Mouse (Mus musculus) gastrocnemius, adult 2 months (tissue): ENCODE measurements around the gene Med27. TPM values are rescaled to one million over a fixed set of nuclear protein-coding genes. Genes with fewer than 3 reads are reported as not detected.
"Not testable (repeated sequence)": the region's sequence is repeated elsewhere in the genome, so short reads cannot be mapped to it uniquely, and the experiment has no call there.

ENCODE experiments used
- DNase-seq: peaks from one replicate; pipeline ENCODE4 v3.0.0; 2022
- H3K27ac ChIP-seq: fragments of 200-600 bp; 2 replicates; pipeline ENCODE4 v1.8.1; 2022; ENCODE audit warnings: mild to moderate bottlenecking
- H3K4me3 ChIP-seq: fragments of 200-600 bp; 2 replicates; pipeline ENCODE4 v1.8.1; 2022; ENCODE audit warnings: mild to moderate bottlenecking, moderate library complexity
- CTCF ChIP-seq: fragments of 200-600 bp; IDR thresholded peaks from 2 replicates; pipeline ENCODE4 v1.8.1; 2022; ENCODE audit warnings: antibody characterized with exemption, mild to moderate bottlenecking, moderate library complexity
- intact Hi-C: fragments of 180-260 bp; cut with DNase I; formaldehyde crosslinking; loops from one replicate; pipeline ENCODE4 v1.15.1; 2025
- total RNA-seq, 2 experiments: library from RNA; stranded (reverse); gene quantifications; 2 replicates each; pipeline ENCODE4 v1.2.3; 2021

Gene Med27
- total RNA-seq, 2 experiments from 2014 or later = 12.3 to 16.9 TPM

DNA sequence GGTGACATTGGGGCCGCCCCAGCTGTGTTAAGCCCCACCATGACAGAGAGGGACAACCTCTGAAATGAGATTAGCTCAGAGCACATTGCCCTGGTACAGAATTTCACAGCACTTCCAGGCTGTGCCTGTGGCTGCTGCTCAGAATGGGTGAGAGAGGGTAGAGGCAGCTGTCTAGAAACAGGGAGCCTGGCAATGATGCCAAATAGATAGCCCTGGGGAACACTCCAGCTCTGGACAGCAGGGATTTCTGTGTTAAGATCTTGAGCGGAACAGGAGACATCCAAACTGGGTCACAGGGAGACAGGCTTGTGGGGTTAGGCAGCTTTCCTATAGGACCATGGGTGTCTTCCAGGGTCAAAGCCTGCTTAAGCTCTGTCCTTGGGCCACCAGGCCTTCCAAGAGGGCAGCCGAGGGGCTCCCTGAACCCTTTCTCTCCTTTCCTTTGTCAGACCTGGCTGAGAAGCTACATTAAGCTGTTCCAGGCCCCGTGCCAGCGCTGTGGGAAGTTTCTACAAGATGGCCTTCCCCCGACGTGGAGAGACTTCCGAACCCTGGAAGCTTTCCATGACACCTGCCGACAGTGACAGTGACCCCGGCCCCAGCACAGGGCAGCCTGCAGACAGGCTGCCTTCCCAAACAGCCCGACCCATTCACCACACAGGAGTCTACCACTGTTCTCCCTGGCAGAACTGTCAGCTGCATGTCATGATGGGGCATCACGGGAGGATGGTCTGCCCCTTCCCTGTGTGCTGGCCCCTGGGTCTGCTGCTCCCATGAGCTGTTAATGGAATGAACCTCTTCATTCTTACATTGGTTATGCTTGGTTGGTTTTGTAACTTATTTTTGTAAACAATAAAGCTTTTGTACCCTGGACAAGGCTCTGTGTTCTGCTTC lies 177.5 kb downstream of the Med27 start:
- no peak for TF ChIP-seq CTCF
- Histone ChIP-seq H3K4me3 (no peak overlapping the region), H3K27ac (no peak overlapping the region)
- peak; percentile 29 for DNase-seq
- intact Hi-C loops = no loop called here

DNA sequence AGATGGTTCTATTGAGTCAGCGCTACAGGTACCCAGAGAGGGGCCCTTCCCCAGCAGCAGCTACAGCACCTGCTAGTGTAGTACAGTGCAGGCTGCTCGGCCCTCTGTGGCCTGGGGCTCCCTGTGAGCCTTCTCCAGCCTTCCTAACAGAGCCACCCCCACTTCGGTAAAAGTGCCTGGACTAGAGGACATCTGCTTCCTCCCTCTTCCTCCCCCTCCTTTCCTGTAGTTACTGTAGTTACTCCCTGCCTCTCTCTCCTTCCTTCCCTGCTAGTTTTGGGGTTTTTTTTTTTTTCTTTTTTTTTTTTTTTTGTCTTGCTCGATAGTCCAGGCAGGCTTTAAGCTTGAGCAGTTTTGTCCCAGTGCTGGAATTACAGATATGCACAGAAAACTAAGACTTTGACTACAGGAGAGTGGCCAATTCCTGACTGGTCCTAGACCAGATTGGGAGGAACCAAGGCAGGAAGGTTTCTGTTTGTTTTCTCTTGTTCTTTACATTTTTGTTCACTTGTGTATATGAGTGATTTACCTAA lies 178.7 kb downstream of the Med27 start:
- DNase-seq = no peak
- TF ChIP-seq CTCF = no peak
- H3K27ac ChIP-seq = no peak overlapping the region
- H3K4me3 ChIP-seq = no peak overlapping the region
- intact Hi-C loops = no loop called here

DNA sequence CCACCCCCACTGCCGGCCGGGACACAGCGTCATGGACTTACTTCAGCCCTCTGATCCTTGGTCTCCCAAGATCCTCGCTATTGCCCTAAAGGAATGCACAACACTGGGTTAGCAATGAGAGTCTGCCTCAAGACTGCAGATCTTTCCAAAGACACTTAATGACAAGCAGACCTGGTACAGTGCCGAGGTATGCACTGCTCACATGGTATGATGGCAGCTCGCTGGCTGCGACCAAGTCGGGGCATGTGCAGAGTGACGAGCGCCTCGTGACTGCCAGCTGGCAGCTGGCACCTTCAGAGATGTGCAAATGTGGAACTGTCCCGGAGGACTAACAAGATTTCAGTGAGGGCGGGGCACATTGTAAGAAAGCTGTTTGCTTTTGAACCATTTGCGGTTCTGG lies 179.6 kb downstream of the Med27 start:
- peak overlapping the region; percentile 46 for H3K27ac ChIP-seq
- intact Hi-C loops = no loop called here
- DNase-seq = peak; percentile 77

DNA sequence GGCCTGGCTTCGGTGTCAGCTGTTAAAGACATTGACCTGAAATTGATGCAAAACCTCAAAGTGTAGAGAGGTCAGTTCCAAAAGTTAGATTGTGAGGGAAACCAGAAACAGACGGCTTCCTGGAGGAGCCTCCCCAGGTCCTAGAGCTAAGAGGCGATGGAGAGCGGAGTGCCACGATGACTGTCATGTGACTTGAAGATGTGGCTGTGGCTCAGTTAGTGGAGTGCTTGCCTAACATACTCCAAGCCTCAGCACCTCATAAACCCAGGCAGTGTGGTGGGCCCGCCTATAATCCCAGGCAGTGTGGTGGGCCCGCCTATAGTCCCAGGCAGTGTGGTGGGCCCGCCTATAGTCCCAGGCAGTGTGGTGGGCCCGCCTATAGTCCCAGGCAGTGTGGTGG lies 180.9 kb downstream of the Med27 start:
- H3K27ac ChIP-seq, intact Hi-C loops, H3K4me3 ChIP-seq, DNase-seq: not testable (repeated sequence)

More for the DNA sequence above, 179.6 kb downstream of the Med27 start:
- no peak overlapping the region for H3K4me3 ChIP-seq
- TF ChIP-seq CTCF = no peak

DNA sequence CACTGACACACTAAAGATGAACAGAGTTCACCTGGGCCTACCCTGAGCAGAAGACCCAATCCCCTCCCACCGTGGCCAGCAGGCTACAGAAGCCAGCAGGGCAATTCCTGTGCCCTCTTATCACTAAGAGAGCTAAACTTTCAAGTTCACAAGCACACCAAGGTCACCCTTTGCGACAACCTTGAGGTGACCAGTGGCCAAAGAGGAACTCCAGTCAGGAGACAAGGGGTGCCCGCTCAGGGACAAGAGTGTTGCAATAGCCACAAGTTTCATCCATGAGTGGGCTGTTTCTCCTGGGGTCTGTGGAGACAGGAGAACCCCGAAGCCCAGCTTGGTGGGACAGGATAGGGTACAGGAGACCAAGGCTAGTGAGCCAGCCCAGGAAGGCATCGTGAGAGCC lies 182.2 kb downstream of the Med27 start:
- no peak for TF ChIP-seq CTCF
- intact Hi-C loops = no loop called here
- H3K4me3 ChIP-seq = no peak overlapping the region
- no peak overlapping the region for H3K27ac ChIP-seq
- no peak for DNase-seq

DNA sequence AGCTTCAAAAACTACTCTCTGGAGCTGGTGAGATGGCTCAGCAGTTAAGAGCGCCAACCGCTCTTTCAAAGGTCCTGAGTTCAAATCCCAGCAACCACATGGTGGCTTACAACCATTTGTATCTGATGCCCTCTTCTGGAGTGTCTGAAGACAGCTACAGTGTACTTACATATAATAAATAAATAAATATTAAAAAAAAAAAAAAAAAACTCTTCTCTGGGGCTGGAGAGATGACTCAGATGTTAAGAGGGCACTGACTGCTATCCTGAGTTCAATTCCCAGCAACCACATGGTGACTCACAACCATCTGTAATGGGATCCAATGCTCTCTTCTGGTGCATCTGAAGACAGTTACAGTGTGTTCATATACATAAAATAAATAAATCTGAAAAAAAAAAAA lies 183.2 kb downstream of the Med27 start:
- H3K27ac ChIP-seq, DNase-seq, intact Hi-C loops, H3K4me3 ChIP-seq: not testable (repeated sequence)

DNA sequence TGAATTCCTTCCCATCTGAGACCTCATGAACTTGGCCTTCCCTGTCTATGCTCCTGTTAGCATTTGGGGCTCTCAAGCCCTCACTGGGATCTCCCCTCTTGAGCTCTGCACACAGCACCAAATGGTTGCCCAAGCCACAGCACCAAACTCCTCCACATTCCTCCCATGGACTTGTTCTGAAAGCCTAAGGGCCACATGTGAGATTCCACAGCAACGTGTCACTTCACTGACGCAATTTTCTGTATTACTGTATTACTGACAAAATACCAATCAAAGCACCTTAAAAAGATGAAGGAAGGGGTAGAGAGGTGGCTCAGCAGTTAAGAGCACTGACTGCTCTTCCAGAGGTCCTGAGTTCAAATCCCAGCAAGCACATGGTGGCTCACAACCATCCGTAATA lies 185.6 kb downstream of the Med27 start:
- Histone ChIP-seq H3K27ac (no peak overlapping the region), H3K4me3 (no peak overlapping the region)
- no peak for TF ChIP-seq CTCF
- intact Hi-C loops = no loop called here
- DNase-seq = no peak

DNA sequence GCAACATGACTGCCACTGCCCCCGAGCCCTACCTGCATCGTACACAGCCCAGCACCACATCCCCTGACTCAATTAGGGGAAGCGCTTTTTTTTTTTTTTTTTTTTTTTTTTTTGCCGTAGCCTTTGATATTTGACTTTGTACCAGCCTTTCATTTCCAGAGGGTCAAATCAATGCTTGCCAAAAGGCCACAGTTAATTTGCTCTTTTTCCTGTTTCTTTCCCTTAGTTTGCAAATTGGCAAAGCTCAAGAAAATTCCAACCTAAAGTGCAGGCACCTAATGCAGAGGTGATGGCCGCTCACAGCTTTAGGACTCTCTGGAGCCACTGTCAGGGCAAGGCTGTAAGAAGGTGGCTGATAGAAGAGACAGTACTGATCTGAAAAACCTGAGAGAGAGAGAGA lies 186.3 kb downstream of the Med27 start:
- no peak overlapping the region for H3K27ac ChIP-seq
- no peak overlapping the region for H3K4me3 ChIP-seq
- intact Hi-C loops = no loop called here
- no peak for TF ChIP-seq CTCF
- no peak for DNase-seq

DNA sequence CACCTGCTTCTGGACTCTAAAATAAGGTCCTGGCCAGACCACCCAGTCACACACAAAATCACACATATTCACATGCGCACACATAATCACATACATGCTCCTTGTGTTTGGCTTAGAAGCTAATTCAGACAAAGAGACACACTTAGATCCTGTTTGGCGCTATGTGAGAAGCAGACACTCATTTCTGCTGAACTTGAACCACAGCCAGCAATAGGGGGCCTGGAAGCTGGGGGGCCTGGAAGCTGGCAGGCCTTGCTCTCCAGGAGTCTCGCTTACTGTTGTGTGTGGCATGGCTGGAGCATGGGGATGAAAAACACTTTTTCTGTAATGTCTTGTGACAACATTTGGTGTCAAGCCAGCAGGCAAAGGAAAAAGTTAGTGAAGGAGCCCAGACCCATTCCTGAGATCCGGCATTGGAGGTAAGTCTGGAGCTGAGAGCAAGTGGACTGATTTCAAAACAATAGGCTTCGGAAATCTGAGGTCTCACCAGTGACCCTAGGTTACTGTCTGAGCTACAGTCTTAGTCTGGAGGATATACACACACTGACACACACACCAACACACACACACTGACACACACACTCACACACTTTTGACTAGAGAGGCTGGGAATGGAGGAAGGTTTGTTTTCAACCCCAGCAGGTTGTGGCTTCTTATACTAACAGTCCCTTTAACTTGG lies 189.1 kb downstream of the Med27 start:
- Histone ChIP-seq H3K4me3 (no peak overlapping the region), H3K27ac (no peak overlapping the region)
- intact Hi-C loops = no loop called here
- TF ChIP-seq CTCF = no peak
- DNase-seq = no peak

DNA sequence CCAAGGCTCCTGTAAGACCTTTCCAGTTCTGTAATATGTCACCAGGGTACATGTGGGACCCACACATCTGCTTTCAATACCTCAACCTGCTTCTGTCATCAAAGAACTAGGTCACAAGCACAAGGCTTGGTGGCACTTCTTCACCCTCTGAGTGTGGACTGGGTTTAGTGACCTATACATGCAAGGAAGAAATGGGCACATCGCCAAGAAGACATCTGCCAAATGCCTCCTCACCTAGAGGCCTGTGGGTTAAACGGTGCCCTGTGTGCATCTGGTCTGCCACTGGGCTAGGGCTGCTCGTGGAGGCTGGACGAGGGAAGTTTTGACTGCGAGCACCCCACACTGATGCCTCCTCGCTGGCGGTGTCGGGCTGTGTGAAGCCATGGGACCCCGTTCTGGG lies 189.9 kb downstream of the Med27 start:
- no peak for DNase-seq
- intact Hi-C loops = no loop called here
- H3K27ac ChIP-seq = no peak overlapping the region
- H3K4me3 ChIP-seq = no peak overlapping the region
- no peak for TF ChIP-seq CTCF

DNA sequence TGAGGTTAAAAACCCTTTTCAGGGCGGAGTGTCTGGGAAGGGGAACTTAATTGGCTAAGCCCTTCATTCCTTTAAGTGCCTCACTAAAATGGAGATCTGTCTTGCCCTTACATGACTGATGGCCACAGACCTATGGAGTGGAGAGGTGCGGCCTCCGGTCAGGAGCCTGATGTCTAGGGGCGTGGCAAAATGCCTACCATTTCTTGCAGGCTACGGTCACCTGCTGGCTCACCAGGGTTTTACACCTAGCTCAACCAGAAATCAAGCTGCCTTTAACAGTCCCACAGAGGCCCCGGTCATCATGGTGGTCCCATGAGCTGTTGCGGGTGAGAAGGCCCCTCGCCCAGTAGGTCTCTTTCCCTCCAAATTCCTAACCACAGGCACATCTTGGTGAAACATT lies 190.7 kb downstream of the Med27 start:
- DNase-seq = no peak
- Histone ChIP-seq H3K4me3 (no peak overlapping the region), H3K27ac (no peak overlapping the region)
- no peak for TF ChIP-seq CTCF
- intact Hi-C loops = no loop called here

DNA sequence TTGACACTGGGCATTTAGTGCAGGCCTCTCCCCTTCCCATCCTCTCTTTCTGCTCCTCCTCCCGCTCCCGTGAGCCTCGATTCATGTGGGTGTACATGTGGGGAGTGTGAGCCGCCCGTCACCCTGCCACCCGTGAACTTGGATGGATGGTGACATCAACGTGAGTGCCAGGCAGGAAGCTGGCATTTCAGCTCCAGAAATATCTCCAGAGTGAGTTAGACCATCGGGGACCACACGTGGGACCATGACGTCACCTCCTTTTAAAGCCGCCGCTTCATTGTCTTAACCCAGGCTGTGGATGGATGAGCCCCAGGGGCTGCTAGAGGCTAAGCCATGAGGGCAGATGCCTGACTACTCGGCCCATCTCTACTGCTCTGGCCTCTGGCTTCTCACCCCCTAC lies 195.4 kb downstream of the Med27 start:
- Histone ChIP-seq H3K4me3 (no peak overlapping the region), H3K27ac (no peak overlapping the region)
- intact Hi-C loops = no loop called here
- no peak for TF ChIP-seq CTCF
- DNase-seq = no peak

DNA sequence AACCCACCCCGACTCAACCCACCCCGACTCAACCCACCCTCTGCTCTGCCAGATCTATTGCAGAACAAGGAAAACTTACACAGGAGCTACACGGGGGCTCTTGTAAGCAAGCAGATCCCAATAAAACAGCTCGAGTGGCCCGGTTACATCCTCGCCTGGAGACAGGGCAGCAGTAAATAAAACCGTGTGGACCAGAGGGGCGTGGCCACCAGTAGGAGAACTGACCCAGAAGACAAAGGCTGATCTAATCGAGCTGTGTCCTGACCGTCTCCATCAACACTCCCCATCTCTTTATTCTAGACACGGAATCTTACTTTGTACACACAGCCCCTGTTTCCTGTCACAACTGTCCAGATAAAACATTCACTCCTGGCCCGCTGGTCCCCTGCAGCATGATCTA lies 200.0 kb downstream of the Med27 start:
- Histone ChIP-seq H3K4me3 (no peak overlapping the region), H3K27ac (no peak overlapping the region)
- intact Hi-C loops = no loop called here

More for the DNA sequence above, 200.0 kb downstream of the Med27 start:
- no peak for TF ChIP-seq CTCF
- DNase-seq = no peak
